Mouse (Mus musculus): ENCODE data around the gene Ptpro. TPM values are rescaled to one million over a fixed set of nuclear protein-coding genes. Genes with fewer than 3 reads are reported as not detected.

Gene Ptpro
- total and polyA plus RNA-seq, 3 experiments, result 0.11 to 0.16 TPM; not detected in 1

DNA sequence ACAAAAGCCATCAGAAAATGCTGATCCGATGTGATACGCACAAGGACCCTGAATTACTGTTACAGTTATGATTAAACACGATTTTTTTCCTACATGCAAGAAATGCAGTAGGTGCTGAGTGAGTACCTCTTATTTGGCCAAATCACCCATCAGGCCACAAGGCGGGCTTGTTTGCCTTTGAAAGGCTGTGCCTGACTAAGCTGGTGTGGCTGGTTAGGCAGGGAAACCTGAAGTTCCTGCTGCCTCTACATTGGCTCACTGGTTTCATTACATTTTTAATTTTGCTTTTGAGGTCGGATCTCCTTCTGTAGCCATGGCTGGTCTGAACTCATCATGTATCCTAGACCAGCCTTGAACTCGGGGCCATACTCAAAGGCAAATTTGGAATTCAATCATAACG lies 250.9 kb downstream of the Ptpro start:
- no peak overlapping the region for H3K9ac ChIP-seq (ENCODE audit: insufficient read depth, low read depth)
- H3K79me2 ChIP-seq (replicated peaks; ENCODE audit: control insufficient read depth, extremely low read depth, insufficient read depth, poor library complexity, severe bottlenecking), result no peaks in the 10 kb centered on the region
- dilution Hi-C loops (cut with MboI; ENCODE audit: extremely low pct_ligation_motif_present, extremely low pct_unique_long_range_greater_than_20kb, low sequenced_read_pairs), result no loop called here
- H3K4me2 ChIP-seq (ENCODE audit: insufficient read depth, low read depth, poor library complexity, severe bottlenecking), result no peak overlapping the region
- in situ Hi-C loops (cut with MboI; ENCODE audit: low pct_ligation_motif_present, low pct_unique_long_range_greater_than_20kb, low sequenced_read_pairs), result no loop called here
- TF ChIP-seq MAFK (IDR thresholded peaks at IDR 0.05; ENCODE audit: insufficient replicate concordance, low read length) (no peak), NELFE (IDR thresholded peaks at IDR 0.05; ENCODE audit: low read depth, low read length) (no peak), IRF4 (IDR thresholded peaks at IDR 0.05; ENCODE audit: low read depth, low read length) (no peak), ZNF384 (IDR thresholded peaks at IDR 0.05; ENCODE audit: low read depth, low read length) (no peak), JUND (conservative IDR thresholded peaks at IDR 0.05; ENCODE audit: low read depth, low read length) (no peak), SMC3 (IDR thresholded peaks at IDR 0.05; ENCODE audit: low read depth, low read length) (no peak), TBP (conservative IDR thresholded peaks at IDR 0.05; ENCODE audit: low read depth, low read length) (no peak), MAX (IDR thresholded peaks at IDR 0.05; ENCODE audit: low read length) (no peak), BHLHE40 (IDR thresholded peaks at IDR 0.05; ENCODE audit: low read depth, low read length) (no peak), KAT2A (IDR thresholded peaks at IDR 0.05; ENCODE audit: insufficient replicate concordance, low read length) (no peak), GABPA (IDR thresholded peaks at IDR 0.05; ENCODE audit: insufficient replicate concordance, low read depth, low read length) (no peak), CTCF (conservative IDR thresholded peaks at IDR 0.05 in 1 of 2, IDR thresholded peaks at IDR 0.05 in 1 of 2; ENCODE audit: low read depth in 2 of 2, low read length in 2 of 2) (no peak), SIN3A (IDR thresholded peaks at IDR 0.05; ENCODE audit: low read length) (no peak), ZKSCAN1 (IDR thresholded peaks at IDR 0.05; ENCODE audit: borderline replicate concordance, low read depth, low read length) (no peak), UBTF (IDR thresholded peaks at IDR 0.05; ENCODE audit: low read depth, low read length) (no peak), ZC3H11A (IDR thresholded peaks at IDR 0.05; ENCODE audit: low read depth, low read length) (no peak)
- H3K36me3 ChIP-seq (replicated peaks in 1 of 2; ENCODE audit: control insufficient read depth in 1 of 2, insufficient read depth in 1 of 2, low read length in 1 of 2), result peaks cover 0 to 15% of the 10 kb centered on the region in 2 experiments
- no peak overlapping the region for H3K4me3 ChIP-seq (replicated peaks in 1 of 3; ENCODE audit: low read depth in 2 of 3, low read length in 2 of 3, poor library complexity in 1 of 3)
- DNase-seq (ENCODE audit: extremely low read depth), result no peak
- peaks cover 7 to 35% of the 10 kb centered on the region in 2 experiments for H3K4me1 ChIP-seq (ENCODE audit: control insufficient read depth in 1 of 2, insufficient read depth in 2 of 2)
- no peaks in the 10 kb centered on the region for H3K9me3 ChIP-seq (replicated peaks; ENCODE audit: low read length)
- H3K27me3 ChIP-seq (replicated peaks), result no peaks in the 10 kb centered on the region
- no peak overlapping the region for H3K27ac ChIP-seq (ENCODE audit: insufficient read depth, low read depth)

DNA sequence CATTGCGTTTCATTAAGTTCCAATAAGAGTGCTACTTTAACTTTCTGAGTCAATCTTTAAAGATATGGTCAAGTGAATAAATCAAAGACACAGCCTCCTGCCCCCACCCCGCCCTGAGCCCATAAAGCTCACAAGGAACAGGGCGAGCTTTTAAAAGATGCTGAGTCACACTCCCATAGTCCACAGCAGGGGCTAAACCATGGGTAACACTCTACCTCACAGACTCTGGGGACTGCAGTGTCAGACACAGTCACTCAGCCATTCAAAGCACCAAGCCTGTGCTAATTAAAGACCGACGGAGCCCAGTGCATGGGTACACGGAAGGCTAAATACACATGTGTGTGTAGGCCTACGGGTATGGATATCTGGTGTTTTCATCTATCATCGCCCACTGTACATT lies 251.3 kb downstream of the Ptpro start:
- H3K4me3 ChIP-seq (replicated peaks in 1 of 3; ENCODE audit: low read depth in 2 of 3, low read length in 2 of 3, poor library complexity in 1 of 3), result no peak overlapping the region
- no peaks in the 10 kb centered on the region for H3K27me3 ChIP-seq (replicated peaks)
- H3K4me1 ChIP-seq (ENCODE audit: control insufficient read depth in 1 of 2, insufficient read depth in 2 of 2), result peaks cover 7 to 33% of the 10 kb centered on the region in 2 experiments
- H3K79me2 ChIP-seq (replicated peaks; ENCODE audit: control insufficient read depth, extremely low read depth, insufficient read depth, poor library complexity, severe bottlenecking), result no peaks in the 10 kb centered on the region
- no peak overlapping the region; the same call in 1 of the 2 replicates for H3K27ac ChIP-seq (ENCODE audit: insufficient read depth, low read depth)
- DNase-seq (ENCODE audit: extremely low read depth), result peak; percentile 81
- no peaks in the 10 kb centered on the region for H3K9me3 ChIP-seq (replicated peaks; ENCODE audit: low read length)
- dilution Hi-C loops (cut with MboI; ENCODE audit: extremely low pct_ligation_motif_present, extremely low pct_unique_long_range_greater_than_20kb, low sequenced_read_pairs) (no loop called here), in situ Hi-C loops (cut with MboI; ENCODE audit: low pct_ligation_motif_present, low pct_unique_long_range_greater_than_20kb, low sequenced_read_pairs) (no loop called here)
- H3K9ac ChIP-seq (ENCODE audit: insufficient read depth, low read depth), result no peak overlapping the region
- no peak overlapping the region for H3K4me2 ChIP-seq (ENCODE audit: insufficient read depth, low read depth, poor library complexity, severe bottlenecking)
- peaks cover 0 to 17% of the 10 kb centered on the region in 2 experiments for H3K36me3 ChIP-seq (replicated peaks in 1 of 2; ENCODE audit: control insufficient read depth in 1 of 2, insufficient read depth in 1 of 2, low read length in 1 of 2)
- no peak for TF ChIP-seq MYC (IDR thresholded peaks at IDR 0.05; ENCODE audit: low read depth, low read length)
- no peak for TF ChIP-seq USF2 (conservative IDR thresholded peaks at IDR 0.05; ENCODE audit: low read depth, low read length)
- TF ChIP-seq ZC3H11A (IDR thresholded peaks at IDR 0.05; ENCODE audit: low read depth, low read length), result no peak
- TF ChIP-seq KAT2A (IDR thresholded peaks at IDR 0.05; ENCODE audit: insufficient replicate concordance, low read length), result no peak
- no peak for TF ChIP-seq IRF4 (IDR thresholded peaks at IDR 0.05; ENCODE audit: low read depth, low read length)
- TF ChIP-seq UBTF (IDR thresholded peaks at IDR 0.05; ENCODE audit: low read depth, low read length), result no peak
- peak; percentile 37; the same call in 1 of the 2 replicates for TF ChIP-seq EP300 (IDR thresholded peaks at IDR 0.05; ENCODE audit: low read length)
- no peak for TF ChIP-seq NELFE (IDR thresholded peaks at IDR 0.05; ENCODE audit: low read depth, low read length)
- TF ChIP-seq BHLHE40 (IDR thresholded peaks at IDR 0.05; ENCODE audit: low read depth, low read length), result 0 out of 2 replicates have a peak, but pooled peaks have one; percentile 12
- peak; percentile 74; the same call in 1 of the 2 replicates for TF ChIP-seq MAFK (IDR thresholded peaks at IDR 0.05; ENCODE audit: insufficient replicate concordance, low read length)
- TF ChIP-seq POLR2AphosphoS2 (IDR thresholded peaks at IDR 0.05; ENCODE audit: low read depth, low read length), result no peak
- no peak for TF ChIP-seq ZKSCAN1 (IDR thresholded peaks at IDR 0.05; ENCODE audit: borderline replicate concordance, low read depth, low read length)
- TF ChIP-seq ETS1 (conservative IDR thresholded peaks at IDR 0.05; ENCODE audit: low read depth, low read length), result peak; percentile 67
